Mouse (Mus musculus) cerebellum, adult 2 months (tissue): ENCODE results near the gene Psmb3.

Experiments
- CTCF ChIP-seq: fragments of 200-500 bp; IDR thresholded peaks from 2 replicates; pipeline ENCODE4 v1.5.1; 2011; ENCODE audit warnings: low read depth, mild to moderate bottlenecking, control low read depth, low read length, moderate library complexity, borderline replicate concordance; ENCODE audit not compliant: insufficient read depth
- POLR2A ChIP-seq: fragments of 200-500 bp; IDR thresholded peaks from 2 replicates; pipeline ENCODE4 v1.6.1; 2011; ENCODE audit warnings: low read length, control low read depth, borderline replicate concordance; ENCODE audit not compliant: insufficient read depth

DNA sequence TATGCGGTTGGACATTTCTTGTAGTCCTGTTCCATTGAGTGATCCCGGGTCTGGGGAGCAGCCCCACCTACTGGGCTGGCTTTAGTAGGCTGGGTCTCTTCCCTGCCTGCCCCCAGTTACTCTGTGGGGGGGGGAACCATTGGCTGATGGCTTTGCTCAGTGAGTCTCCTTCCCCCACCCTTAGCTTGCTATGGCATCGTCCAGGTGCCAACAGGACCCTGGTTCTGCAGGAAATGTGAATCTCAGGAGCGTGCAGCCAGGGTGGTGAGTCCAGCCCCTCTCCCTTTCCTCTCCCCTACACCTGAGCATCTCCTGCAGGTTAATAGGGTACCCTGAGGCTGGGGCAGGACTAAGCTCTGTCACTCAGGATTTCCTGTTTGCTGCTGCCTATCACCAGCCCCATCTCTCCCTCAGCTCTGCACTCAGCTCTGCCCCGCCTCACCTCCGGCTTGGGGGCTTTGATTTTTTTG, 38.4 kb upstream of the Psmb3 start:
- no peak for TF ChIP-seq POLR2A
- TF ChIP-seq CTCF, result no peak; the same call in 1 of the 2 replicates
